Mouse (Mus musculus): ENCODE results near the gene Slc19a1.
A peak's percentile ranks its signal among the peaks of the same experiment; 100 is the strongest.

Slc19a1 gene

GRCm38 (mm10) chr10:77031768-77032375 is at the start of gene Slc19a1:
Gene Slc19a1 (plus strand): TSS chr10:77032241.
- DNase-seq, result peak; percentile 32 to 41

GRCm38 (mm10) chr10:76988586-76988985 is 43.5 kb upstream of the Slc19a1 start:
- DNase-seq, result no peak

GRCm38 (mm10) chr10:76992456-76992855 is 39.6 kb upstream of the Slc19a1 start:
- no peak for DNase-seq

GRCm38 (mm10) chr10:76997759-76998513 is 34.1 kb upstream of the Slc19a1 start:
- DNase-seq, result peak; percentile 83 to 89

GRCm38 (mm10) chr10:77004936-77005335 is 27.1 kb upstream of the Slc19a1 start:
- peak; percentile 81 to 84 for DNase-seq

- peak; percentile 58 to 60 for DNase-seq
Observed at GRCm38 (mm10) chr10:77007433-77008108, 24.5 kb upstream of the Slc19a1 start.

GRCm38 (mm10) chr10:77008109-77008561 is 23.9 kb upstream of the Slc19a1 start:
- DNase-seq, result peak; percentile 91 to 93

- DNase-seq, result peak in 1 of 2 experiments; percentile 48
Observed at GRCm38 (mm10) chr10:77008698-77009097, 23.3 kb upstream of the Slc19a1 start.

GRCm38 (mm10) chr10:77011681-77012080 is 20.4 kb upstream of the Slc19a1 start:
- DNase-seq, result no peak

- no peak for DNase-seq
Observed at GRCm38 (mm10) chr10:77016080-77016479, 16.0 kb upstream of the Slc19a1 start.

GRCm38 (mm10) chr10:77016499-77016898 is 15.5 kb upstream of the Slc19a1 start:
- no peak for DNase-seq

- DNase-seq, result no peak
Observed at GRCm38 (mm10) chr10:77017061-77017460, 15.0 kb upstream of the Slc19a1 start.

GRCm38 (mm10) chr10:77017662-77018061 is 14.4 kb upstream of the Slc19a1 start:
- no peak for DNase-seq

- DNase-seq, result peak; percentile 94 to 97
Observed at GRCm38 (mm10) chr10:77021399-77022052, 10.5 kb upstream of the Slc19a1 start.

GRCm38 (mm10) chr10:77022301-77023130 is 9.5 kb upstream of the Slc19a1 start:
- DNase-seq, result no peak

GRCm38 (mm10) chr10:77024231-77024630 is 7.8 kb upstream of the Slc19a1 start:
- DNase-seq, result no peak

GRCm38 (mm10) chr10:77026944-77027343 is 5.1 kb upstream of the Slc19a1 start:
- no peak for DNase-seq

- no peak for DNase-seq
Observed at GRCm38 (mm10) chr10:77028782-77029296, 3.2 kb upstream of the Slc19a1 start.

- DNase-seq, result no peak
Observed at GRCm38 (mm10) chr10:77029761-77030160, 2.3 kb upstream of the Slc19a1 start.

GRCm38 (mm10) chr10:77030666-77031065 is 1.4 kb upstream of the Slc19a1 start:
- DNase-seq, result no peak

GRCm38 (mm10) chr10:77032591-77033322 is 716 bp downstream of the Slc19a1 start:
- peak; percentile 97 to 98 for DNase-seq

Data from cerebellum, postnatal 10 days (tissue).